ENCODE assay signal across 9 mouse cellular contexts in the genomic region with DNA sequence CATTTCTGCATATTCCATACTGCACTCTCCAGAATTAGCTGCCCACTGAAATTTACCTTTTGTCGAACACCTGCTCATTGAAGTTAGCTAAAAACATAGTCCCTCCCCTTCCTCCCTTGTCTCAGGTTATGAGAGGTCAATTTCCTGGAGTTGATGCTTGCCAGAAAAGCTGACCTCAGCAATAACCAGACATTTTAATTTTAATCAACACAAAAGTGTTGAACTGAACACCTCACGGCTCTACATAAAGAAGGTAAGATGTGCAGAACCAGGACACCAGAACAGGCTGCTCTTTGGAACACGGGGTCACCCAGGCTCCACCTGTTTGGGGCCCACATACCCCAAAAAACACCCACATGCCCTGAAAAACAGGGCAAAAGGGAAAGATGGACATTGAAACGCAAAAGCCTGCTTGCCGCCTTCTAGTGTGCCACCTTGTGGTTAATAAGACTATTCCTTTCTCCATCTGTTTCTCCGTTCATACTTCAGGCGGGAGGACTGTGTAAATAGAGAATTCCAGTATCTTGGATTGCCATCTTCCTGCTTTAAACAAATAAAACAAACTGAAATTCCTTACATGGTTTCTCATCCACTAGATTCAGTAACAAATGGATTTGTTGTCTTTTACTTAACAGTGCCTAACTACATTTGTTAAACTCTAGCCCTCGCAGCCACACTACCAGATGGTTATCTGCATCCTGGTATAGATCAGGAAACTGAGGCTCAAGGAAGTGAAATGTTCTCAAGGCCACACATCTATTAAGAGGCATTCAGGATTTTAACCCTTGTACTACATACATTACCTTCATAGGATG. TPM values are rescaled to one million over a fixed set of nuclear protein-coding genes. Genes with fewer than 3 reads are reported as not detected.
DNase-seq lines count a peak whose midpoint lies in the region; ATAC-seq and TF ChIP-seq lines count a peak whose summit lies in the region.
"Had no signal": no experiment of that assay in that cellular context is flagged by ENCODE, and none has a peak within 500 bp of the region (broad histone marks: within the 10 kb centered on the region; RNA-seq: fewer than 3 reads in every experiment).

No protein-coding gene starts in this region.

- no peak for TF ChIP-seq EP300 in ES-Bruce4 (IDR thresholded peaks at IDR 0.05; ENCODE audit: insufficient read depth, low read depth, low read length)

- peak overlapping the region; percentile 69; the same call in 1 of the 2 replicates for H3K9ac ChIP-seq in heart, embryonic 12.5 days
- peak overlapping the region; percentile 2; the same call in 1 of the 2 replicates for H3K9ac ChIP-seq in ES-Bruce4 (ENCODE audit: low read depth, poor library complexity, severe bottlenecking)
- H3K9ac ChIP-seq in hindbrain, postnatal 0 days (replicated peaks; ENCODE audit: low read length), result peak overlapping the region; percentile 43; the same call in 1 of the 2 replicates
- 0 out of 2 replicates have a peak overlapping the region, but pooled peaks have one; percentile 52 for H3K9ac ChIP-seq in midbrain, postnatal 0 days (replicated peaks; ENCODE audit: low read length, poor library complexity, severe bottlenecking)

- peak overlapping the region; percentile 77 for H3K4me2 ChIP-seq in heart, embryonic 12.5 days
- peak overlapping the region; percentile 98 for H3K4me2 ChIP-seq in hindbrain, postnatal 0 days (ENCODE audit: low read depth, low read length)
- peak overlapping the region; percentile 97 for H3K4me2 ChIP-seq in midbrain, postnatal 0 days (ENCODE audit: low read depth, low read length, poor library complexity, severe bottlenecking)

- peaks cover 3% of the 10 kb centered on the region; the same call in 1 of the 2 replicates for H3K4me1 ChIP-seq in heart, embryonic 12.5 days (replicated peaks)
- no peaks in the 10 kb centered on the region for H3K4me1 ChIP-seq in ES-Bruce4 (ENCODE audit: control insufficient read depth, insufficient read depth, low read length)
- H3K4me1 ChIP-seq in hindbrain, postnatal 0 days (ENCODE audit: insufficient read depth, low read length), result no peaks in the 10 kb centered on the region
- 0 out of 2 replicates have a peak, but pooled peaks cover 3% of the 10 kb centered on the region for H3K4me1 ChIP-seq in midbrain, postnatal 0 days (ENCODE audit: insufficient read depth, low read length)

- no peaks in the 10 kb centered on the region for H3K9me3 ChIP-seq in heart, embryonic 12.5 days (replicated peaks)
- no peaks in the 10 kb centered on the region for H3K9me3 ChIP-seq in ES-Bruce4 (replicated peaks; ENCODE audit: control insufficient read depth, insufficient read depth, low read length, poor library complexity, severe bottlenecking)
- H3K9me3 ChIP-seq in hindbrain, postnatal 0 days (ENCODE audit: low read length), result no peaks in the 10 kb centered on the region
- H3K9me3 ChIP-seq in midbrain, postnatal 0 days (ENCODE audit: low read length), result no peaks in the 10 kb centered on the region

- peak overlapping the region; percentile 26; the same call in 1 of the 2 replicates for H3K27ac ChIP-seq in heart, embryonic 12.5 days (ENCODE audit: poor library complexity, severe bottlenecking)
- no peak overlapping the region for H3K27ac ChIP-seq in ES-Bruce4 (ENCODE audit: insufficient read depth, low read length)
- peak overlapping the region; percentile 45; the same call in 1 of the 2 replicates for H3K27ac ChIP-seq in hindbrain, postnatal 0 days
- H3K27ac ChIP-seq in midbrain, postnatal 0 days (ENCODE audit: low read depth, low read length), result 0 out of 2 replicates have a peak overlapping the region, but pooled peaks have one; percentile 52

- peak; percentile 17 for TF ChIP-seq CTCF in ES-Bruce4 (IDR thresholded peaks at IDR 0.05; ENCODE audit: low read depth, low read length)
- peak; percentile 84 for TF ChIP-seq CTCF in hindbrain, postnatal 0 days (IDR thresholded peaks at IDR 0.05; ENCODE audit: low read depth)
- TF ChIP-seq CTCF in midbrain, postnatal 0 days (IDR thresholded peaks at IDR 0.05), result peak; percentile 92

- H3K27me3 ChIP-seq in heart, embryonic 12.5 days (replicated peaks), result no peaks in the 10 kb centered on the region
- H3K27me3 ChIP-seq in ES-Bruce4 (ENCODE audit: control insufficient read depth, insufficient read depth, low read length, poor library complexity, severe bottlenecking), result no peaks in the 10 kb centered on the region
- no peaks in the 10 kb centered on the region for H3K27me3 ChIP-seq in hindbrain, postnatal 0 days (ENCODE audit: insufficient read depth, low read length)
- no peaks in the 10 kb centered on the region for H3K27me3 ChIP-seq in midbrain, postnatal 0 days (ENCODE audit: insufficient read depth, low read length)

- peak overlapping the region; percentile 70 for H3K4me3 ChIP-seq in heart, embryonic 12.5 days
- H3K4me3 ChIP-seq in ES-Bruce4 (ENCODE audit: low read depth, low read length), result no peak overlapping the region
- H3K4me3 ChIP-seq in hindbrain, postnatal 0 days (ENCODE audit: low read length), result peak overlapping the region; percentile 78
- peak overlapping the region; percentile 70 for H3K4me3 ChIP-seq in midbrain, postnatal 0 days (ENCODE audit: low read depth, low read length)

- H3K36me3 ChIP-seq in heart, embryonic 12.5 days, result peaks cover 12% of the 10 kb centered on the region
- H3K36me3 ChIP-seq in ES-Bruce4 (ENCODE audit: control insufficient read depth, insufficient read depth, low read length, poor library complexity, severe bottlenecking), result peaks cover 15% of the 10 kb centered on the region
- H3K36me3 ChIP-seq in hindbrain, postnatal 0 days (ENCODE audit: insufficient read depth, low read length), result no peaks in the 10 kb centered on the region
- H3K36me3 ChIP-seq in midbrain, postnatal 0 days (ENCODE audit: insufficient read depth, low read length), result no peaks in the 10 kb centered on the region

- no peak for TF ChIP-seq POLR2A in ES-Bruce4 (IDR thresholded peaks at IDR 0.05; ENCODE audit: insufficient read depth, low read length)

- WGBS in heart, embryonic 12.5 days, result 24% methylated on average over 8 of the region's 8 CpGs
- 28% methylated on average over 8 of the region's 8 CpGs for WGBS in hindbrain, postnatal 0 days
- WGBS in midbrain, postnatal 0 days, result 30% methylated on average over 8 of the region's 8 CpGs

- DNase-seq in heart, adult 8-10 months (ENCODE audit: low spot score), result no peak
- DNase-seq in embryo, embryonic 9.5 days (ENCODE audit: extremely low spot score), result peak; percentile 40
- DNase-seq in hindbrain, postnatal 0 days (ENCODE audit: low spot score), result peak; percentile 69
- peak; percentile 69 for DNase-seq in midbrain, postnatal 0 days (ENCODE audit: low spot score)
- DNase-seq in urinary bladder, postnatal 36 days (ENCODE audit: low spot score in 2 of 2), result no peak

- ATAC-seq in heart, embryonic 12.5 days (ENCODE audit: insufficient number of reproducible peaks, low FRiP score), result no peak
- no peak for ATAC-seq in hindbrain, postnatal 0 days
- ATAC-seq in midbrain, postnatal 0 days (ENCODE audit: low FRiP score), result no peak
- ATAC-seq in granulocyte monocyte progenitor cell, adult 5-6 weeks (replicated peaks; ENCODE audit: poor library complexity, severe bottlenecking), result no peak

RNA-seq across cellular contexts. Expression of a gene that starts 1.4 kb away (rescaled TPM):
- 34.5 and 35.9 TPM in 2 replicates for polyA plus RNA-seq in heart, embryonic 12.5 days (2016; fragmentation: Nextera tagmentation; extraction: Ambion mirVana)
- under 1 TPM in 3 of 4 experiments, not detected in 1; 0.24 to 0.63 (median 0.25) TPM for total RNA-seq in heart, adult 8-10 months (2022)
- 70.4 and 75.1 TPM in 2 replicates for polyA plus RNA-seq in ES-Bruce4 (2011; ENCODE audit: insufficient read depth, insufficient read length, low read depth, missing spikeins)
- 2.3 and 6.6 TPM in 2 replicates for total RNA-seq in hindbrain, postnatal 0 days (2014; rRNA removed)
- 2.5 and 3.8 TPM in 2 replicates for polyA plus RNA-seq in hindbrain, postnatal 0 days (2015; fragmentation: Nextera tagmentation; extraction: Ambion mirVana)
- total RNA-seq in midbrain, postnatal 0 days (2014; rRNA removed), result 1.3 and 2.3 TPM in 2 replicates
- 0.88 and 0.90 TPM in 2 replicates for polyA plus RNA-seq in midbrain, postnatal 0 days (2015; fragmentation: Nextera tagmentation; extraction: Ambion mirVana)
- total RNA-seq in granulocyte monocyte progenitor cell, adult 5-6 weeks (2014; fragmentation: Nextera tagmentation), result 16.1 and 21.4 TPM in 2 replicates
- 57.7 and 60.0 TPM in 2 replicates for total RNA-seq in granulocyte monocyte progenitor cell, adult 5-6 weeks (2017)

RNA-seq across cellular contexts. Expression of a gene that starts 10.1 kb away (rescaled TPM):
- polyA plus RNA-seq in heart, embryonic 12.5 days (2016; fragmentation: Nextera tagmentation; extraction: Ambion mirVana), result 8.9 and 9.4 TPM in 2 replicates
- 1 to 10 TPM; 6.2 to 9.0 (median 7.7) TPM for total RNA-seq in heart, adult 8-10 months (2022)
- 23.1 and 25.2 TPM in 2 replicates for polyA plus RNA-seq in ES-Bruce4 (2011; ENCODE audit: insufficient read depth, insufficient read length, low read depth, missing spikeins)
- total RNA-seq in hindbrain, postnatal 0 days (2014; rRNA removed), result 3.7 and 4.2 TPM in 2 replicates
- 1.4 and 2.6 TPM in 2 replicates for polyA plus RNA-seq in hindbrain, postnatal 0 days (2015; fragmentation: Nextera tagmentation; extraction: Ambion mirVana)
- 5.4 and 6.5 TPM in 2 replicates for total RNA-seq in midbrain, postnatal 0 days (2014; rRNA removed)
- polyA plus RNA-seq in midbrain, postnatal 0 days (2015; fragmentation: Nextera tagmentation; extraction: Ambion mirVana), result 1.9 and 2.1 TPM in 2 replicates
- total RNA-seq in granulocyte monocyte progenitor cell, adult 5-6 weeks (2014; fragmentation: Nextera tagmentation), result 2.3 and 6.7 TPM in 2 replicates
- 1.0 and 1.1 TPM in 2 replicates for total RNA-seq in granulocyte monocyte progenitor cell, adult 5-6 weeks (2017)

RNA-seq across cellular contexts. Expression of a gene that starts 43.4 kb away (rescaled TPM):
- not detected in 2 replicates for polyA plus RNA-seq in heart, embryonic 12.5 days (2016; fragmentation: Nextera tagmentation; extraction: Ambion mirVana)
- not detected for total RNA-seq in heart, adult 8-10 months (2022)
- polyA plus RNA-seq in ES-Bruce4 (2011; ENCODE audit: insufficient read depth, insufficient read length, low read depth, missing spikeins), result not detected in 2 replicates
- 0.11 TPM in 1 of 2 replicates, not detected in the other for total RNA-seq in hindbrain, postnatal 0 days (2014; rRNA removed)
- polyA plus RNA-seq in hindbrain, postnatal 0 days (2015; fragmentation: Nextera tagmentation; extraction: Ambion mirVana), result 0.24 and 0.29 TPM in 2 replicates
- total RNA-seq in midbrain, postnatal 0 days (2014; rRNA removed), result 0.16 TPM in 1 of 2 replicates, not detected in the other
- 0.12 and 0.51 TPM in 2 replicates for polyA plus RNA-seq in midbrain, postnatal 0 days (2015; fragmentation: Nextera tagmentation; extraction: Ambion mirVana)
- total RNA-seq in granulocyte monocyte progenitor cell, adult 5-6 weeks (2014; fragmentation: Nextera tagmentation), result not detected in 2 replicates
- 0.47 TPM in 1 of 2 replicates, not detected in the other for total RNA-seq in granulocyte monocyte progenitor cell, adult 5-6 weeks (2017)
- total RNA-seq: neutrophil, adult 5-6 weeks had no signal

Comparison
In these comparisons a context has a peak if more than half of its experiments do, and no peak if none do; other contexts are left out.
1. H3K9ac ChIP-seq: peak in every context shown above with its lines; median percentile 69 in heart, embryonic 12.5 days; 52 in midbrain, postnatal 0 days; 43 in hindbrain, postnatal 0 days; 2 in ES-Bruce4.
2. DNase-seq: peak in embryo, embryonic 9.5 days (single experiment), hindbrain, postnatal 0 days (single experiment) and midbrain, postnatal 0 days (single experiment); none in heart, adult 8-10 months (single experiment) and urinary bladder, postnatal 36 days (0 of 2).
3. CTCF ChIP-seq: peak in every context shown above with its lines; median percentile 92 in midbrain, postnatal 0 days; 84 in hindbrain, postnatal 0 days; 17 in ES-Bruce4.
4. Peak in every context shown above with its lines, with median percentiles within 50 percentile points of each other: H3K4me2 ChIP-seq.